Mouse (Mus musculus): ENCODE measurements around the gene Psg18.
"Not testable (repeated sequence)": the region's sequence is repeated elsewhere in the genome, so short reads cannot be mapped to it uniquely, and the experiment has no call there.

Gene Psg18

DNA sequence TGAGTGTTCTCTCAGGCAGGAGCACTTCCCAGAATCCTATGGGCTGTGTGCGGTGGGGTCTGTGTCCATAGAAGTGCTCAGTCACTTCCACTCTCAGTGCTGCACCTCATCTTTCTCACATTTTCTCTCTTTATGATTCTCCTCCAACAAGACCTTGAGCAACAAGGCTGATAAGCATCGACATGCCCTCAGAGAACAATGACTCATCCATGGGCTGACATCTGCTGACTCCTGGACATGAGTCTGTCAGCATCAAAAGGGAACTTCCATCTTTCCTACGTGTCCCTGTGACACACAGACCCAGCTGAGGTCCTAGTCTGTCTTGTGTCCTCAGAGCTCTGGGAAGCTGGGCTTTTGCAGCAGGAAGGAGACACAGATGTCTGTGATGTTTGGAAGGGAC lies at the start of gene Psg18:
TSS of gene Psg18 (minus strand) at position 101 of the 400 bp plus-strand sequence.
- not testable (repeated sequence) for DNase-seq (ENCODE audit: extremely low spot score, low read depth, low spot score)

DNA sequence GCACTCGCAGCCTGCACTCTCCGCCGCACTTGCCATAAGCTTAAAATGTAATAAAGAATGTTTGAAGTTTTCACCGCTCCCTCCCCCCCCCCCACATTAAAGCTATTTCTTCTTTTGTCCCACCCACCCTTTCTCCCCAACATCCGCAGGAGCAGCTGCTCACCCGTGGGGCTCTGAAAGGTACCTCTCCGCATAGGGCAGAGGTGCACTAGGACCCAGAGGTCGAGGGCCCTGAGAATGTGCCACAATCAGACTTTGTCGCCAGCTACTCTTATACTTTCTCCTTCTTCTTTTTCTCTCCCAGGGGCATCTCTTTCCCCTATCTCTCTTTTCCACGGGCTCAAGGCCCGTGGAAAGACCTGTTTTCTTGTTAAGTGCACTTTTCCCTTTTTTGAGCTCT lies 48.6 kb upstream of the Psg18 start:
- DNase-seq (ENCODE audit: extremely low spot score, low read depth, low spot score) = no peak

DNA sequence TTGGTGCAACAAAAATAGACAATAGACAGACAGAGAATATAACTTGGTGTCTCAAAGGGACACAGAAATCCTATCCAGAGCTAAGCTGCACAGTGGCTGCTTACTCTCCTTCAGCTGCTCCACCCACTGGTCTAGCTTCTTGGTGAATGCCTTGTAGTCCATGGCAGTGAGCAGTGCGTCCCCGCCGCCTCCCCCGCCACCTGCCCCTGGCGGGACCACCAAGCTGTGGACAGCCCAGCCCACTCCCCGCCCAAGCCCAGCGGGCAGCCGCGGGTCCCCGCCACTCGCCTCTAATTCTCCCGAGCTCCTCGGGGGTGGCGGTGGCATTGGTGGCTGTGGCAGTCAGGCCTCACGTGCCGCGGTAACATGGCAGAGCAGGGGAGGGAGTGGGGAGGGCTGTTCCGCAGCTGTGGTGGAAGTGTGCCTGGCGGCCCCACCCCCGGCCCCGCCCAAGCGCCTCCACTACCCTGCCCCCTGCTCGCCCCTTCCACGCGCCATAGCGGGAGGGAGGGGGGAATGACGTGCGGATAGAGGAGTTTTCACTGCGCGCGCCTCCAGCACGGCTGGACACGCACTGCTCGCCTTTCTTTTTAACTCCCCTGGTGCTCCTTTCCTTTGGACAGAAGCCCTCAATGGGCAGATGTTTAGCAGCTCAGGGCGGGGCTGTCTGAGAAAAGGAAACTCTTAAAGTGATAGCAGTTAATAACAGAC lies 47.9 kb upstream of the Psg18 start:
- DNase-seq (ENCODE audit: extremely low spot score, low read depth, low spot score) = no peak

DNA sequence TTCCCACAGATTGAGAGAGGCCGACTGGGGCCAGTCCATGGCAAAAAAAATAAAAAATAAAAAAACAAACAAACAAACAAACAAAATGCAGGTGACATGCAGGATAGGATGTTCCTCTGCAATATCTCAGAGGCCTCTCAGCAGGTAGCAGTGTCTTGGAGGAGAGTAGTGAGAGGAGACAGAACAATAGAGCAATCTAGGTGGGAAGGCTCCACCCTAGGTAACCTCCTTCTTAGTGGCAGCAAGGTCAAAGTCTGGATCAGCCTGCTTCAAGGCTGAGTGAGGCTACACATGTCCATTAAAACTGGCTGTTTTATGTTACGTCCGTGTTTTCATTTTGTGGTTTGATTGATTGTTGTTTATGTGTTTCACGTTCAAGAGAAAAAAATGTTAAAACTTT lies 36.7 kb upstream of the Psg18 start:
- DNase-seq (ENCODE audit: extremely low spot score, low read depth, low spot score) = not testable (repeated sequence)

DNA sequence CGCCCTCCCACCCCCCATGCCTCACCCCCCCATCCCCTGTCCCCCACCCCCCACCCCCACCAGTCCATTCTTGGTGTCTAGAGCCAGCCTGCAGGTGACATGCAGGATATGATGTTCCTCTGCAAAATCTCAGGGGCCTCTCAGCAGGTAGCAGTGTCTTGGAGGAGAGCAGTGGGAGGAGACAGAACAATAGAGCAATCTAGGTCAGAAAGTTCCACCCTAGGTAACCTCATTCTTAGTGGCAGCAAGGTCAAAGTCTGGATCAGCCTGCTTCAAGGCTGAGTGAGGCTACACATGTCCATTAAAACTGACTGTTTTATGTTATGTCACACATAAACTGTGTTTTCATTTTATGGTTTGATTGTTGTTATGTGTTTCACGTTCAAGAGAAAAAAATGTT lies 23.5 kb upstream of the Psg18 start:
- no peak for DNase-seq (ENCODE audit: extremely low spot score, low read depth, low spot score)

DNA sequence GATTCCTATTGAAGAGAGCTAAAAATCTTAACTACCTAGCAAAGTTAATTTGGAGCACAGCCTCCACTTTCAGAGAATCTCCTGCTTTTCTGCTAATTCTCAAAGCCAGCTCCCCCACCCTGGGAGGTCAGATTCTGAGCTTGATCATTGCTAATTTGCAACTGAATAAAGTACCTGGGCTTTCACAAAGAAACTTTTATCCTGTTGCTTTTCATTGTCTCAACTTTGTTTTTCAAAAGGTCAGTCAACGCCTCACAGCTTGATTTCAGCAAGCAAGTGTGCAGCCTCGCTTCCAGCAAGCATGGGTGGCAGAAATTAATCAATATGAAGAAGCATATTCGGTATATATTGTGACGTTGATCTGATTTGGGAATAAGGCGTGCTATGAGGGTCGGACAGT lies 19.4 kb downstream of the Psg18 start:
- not testable (repeated sequence) for DNase-seq (ENCODE audit: extremely low spot score, low read depth, low spot score)
